Comparison of ENCODE assay signal across 23 mouse cellular contexts in the genomic region with DNA sequence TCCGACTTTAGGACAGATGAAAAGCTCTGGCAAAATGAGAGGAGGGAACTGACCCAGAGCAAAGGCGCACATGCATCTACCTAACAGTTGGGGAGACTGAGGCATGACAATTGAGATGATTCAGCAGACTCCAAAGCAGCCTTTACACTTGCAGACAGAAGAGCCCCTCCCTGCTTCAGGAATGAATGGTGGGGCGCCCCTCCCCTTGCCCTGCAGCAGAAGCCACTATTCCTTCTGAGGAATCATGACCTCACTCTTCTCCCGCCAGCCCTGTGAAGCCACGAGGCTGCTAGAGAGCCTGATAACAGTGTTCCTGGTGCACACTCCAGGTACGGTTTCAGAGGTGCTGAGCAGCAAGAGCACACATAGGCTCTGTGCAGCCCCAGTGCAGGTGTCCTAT. TPM values are rescaled to one million over a fixed set of nuclear protein-coding genes. Genes with fewer than 3 reads are reported as not detected.
DNase-seq lines count a peak whose midpoint lies in the region; ATAC-seq and TF ChIP-seq lines count a peak whose summit lies in the region.
"Had no signal": no experiment of that assay in that cellular context is flagged by ENCODE, and none has a peak within 500 bp of the region (broad histone marks: within the 10 kb centered on the region; RNA-seq: fewer than 3 reads in every experiment).

No protein-coding gene starts in this region.

- H3K9ac ChIP-seq in forebrain, embryonic 15.5 days (replicated peaks) = no peak overlapping the region
- H3K9ac ChIP-seq: heart, embryonic 13.5 days; hindbrain, embryonic 13.5 days had no signal

- no peak overlapping the region for H3K4me3 ChIP-seq in forebrain, embryonic 10.5 days
- H3K4me3 ChIP-seq in forebrain, embryonic 15.5 days = no peak overlapping the region
- no peak overlapping the region for H3K4me3 ChIP-seq in layer of hippocampus, adult 2 months
- H3K4me3 ChIP-seq: heart, embryonic 10.5 days; heart, embryonic 13.5 days; hindbrain, embryonic 13.5 days had no signal

- no peak for TF ChIP-seq CTCF in layer of hippocampus, adult 2 months (conservative IDR thresholded peaks at IDR 0.05)

- H3K4me2 ChIP-seq in forebrain, embryonic 15.5 days (replicated peaks) = no peak overlapping the region
- H3K4me2 ChIP-seq: heart, embryonic 13.5 days; hindbrain, embryonic 13.5 days had no signal

- no peak for ATAC-seq in forebrain, embryonic 15.5 days (replicated peaks)
- ATAC-seq: forebrain, embryonic 14.5 days; hindbrain, embryonic 16.5 days; inflammation-experienced regulatory T-cells, adult 6 months; intestine, embryonic 16.5 days had no signal

- no peaks in the 10 kb centered on the region for H3K9me3 ChIP-seq in forebrain, embryonic 10.5 days
- H3K9me3 ChIP-seq in forebrain, embryonic 15.5 days = no peaks in the 10 kb centered on the region
- H3K9me3 ChIP-seq: heart, embryonic 10.5 days; heart, embryonic 13.5 days; hindbrain, embryonic 13.5 days had no signal

- WGBS in forebrain, embryonic 10.5 days = 73% methylated on average over 6 of the region's 6 CpGs
- 77% methylated on average over 6 of the region's 6 CpGs for WGBS in forebrain, embryonic 15.5 days

- peaks cover 37% of the 10 kb centered on the region for H3K4me1 ChIP-seq in forebrain, embryonic 10.5 days
- H3K4me1 ChIP-seq in forebrain, embryonic 15.5 days = peaks cover 17% of the 10 kb centered on the region
- H3K4me1 ChIP-seq: heart, embryonic 10.5 days; heart, embryonic 13.5 days had no signal

- peak overlapping the region; percentile 30; the same call in 1 of the 2 replicates for H3K27ac ChIP-seq in forebrain, embryonic 10.5 days
- no peak overlapping the region for H3K27ac ChIP-seq in forebrain, embryonic 15.5 days (replicated peaks)
- H3K27ac ChIP-seq in layer of hippocampus, adult 2 months = peak overlapping the region; percentile 95
- H3K27ac ChIP-seq: heart, embryonic 10.5 days; heart, embryonic 13.5 days had no signal

- H3K27me3 ChIP-seq in forebrain, embryonic 10.5 days (ENCODE audit: poor library complexity, severe bottlenecking) = no peaks in the 10 kb centered on the region
- no peaks in the 10 kb centered on the region for H3K27me3 ChIP-seq in forebrain, embryonic 15.5 days
- H3K27me3 ChIP-seq: heart, embryonic 13.5 days; hindbrain, embryonic 13.5 days had no signal

- no peak for DNase-seq in forebrain, embryonic 10.5 days (ENCODE audit: extremely low spot score, low spot score)
- DNase-seq in layer of hippocampus, adult 2 months (ENCODE audit: low spot score in 2 of 2) = no peak
- DNase-seq in layer of hippocampus, adult 9-11 months = no peak
- peak; percentile 39 for DNase-seq in ES-CJ7 (ENCODE audit: low read depth, low spot score)
- no peak for DNase-seq in embryo, embryonic 10.5 days (ENCODE audit: low spot score)
- DNase-seq in right cerebral cortex, postnatal 36 days (ENCODE audit: low spot score in 2 of 2) = no peak
- DNase-seq: adrenal gland, adult 2 months; adrenal gland, postnatal 14 days; cerebellum, adult 11 months; cerebellum, adult 2 months; cerebellum, postnatal 10 days; cerebellum, postnatal 36 days; gastrocnemius, postnatal 25 days; heart, postnatal 14 days had no signal

- peaks cover 85% of the 10 kb centered on the region for H3K36me3 ChIP-seq in forebrain, embryonic 10.5 days (replicated peaks)
- H3K36me3 ChIP-seq in forebrain, embryonic 15.5 days = peaks cover 6% of the 10 kb centered on the region
- H3K36me3 ChIP-seq: heart, embryonic 10.5 days; heart, embryonic 13.5 days had no signal

RNA-seq across cellular contexts. Expression of a gene that starts 15.6 kb away (rescaled TPM):
- 41.0 and 47.5 TPM in 2 replicates for polyA plus RNA-seq in forebrain, embryonic 10.5 days (2016; fragmentation: Nextera tagmentation; extraction: Ambion mirVana)
- 52.2 and 58.4 TPM in 2 replicates for polyA plus RNA-seq in forebrain, embryonic 15.5 days (2015; fragmentation: Nextera tagmentation; extraction: Ambion mirVana)
- 100 to 1,000 TPM; 111 to 114 TPM for total RNA-seq in layer of hippocampus, adult 2 months (2021)
- total RNA-seq: hematopoietic stem cell, adult 5-6 weeks had no signal
- polyA plus RNA-seq: inflammation-experienced regulatory T-cells, adult 6 months had no signal
